Mouse (Mus musculus): ENCODE measurements around the gene Ttll9.

- TF ChIP-seq CTCF (IDR thresholded peaks at IDR 0.05; ENCODE audit: low read depth) (no peak), EP300 (IDR thresholded peaks at IDR 0.05; ENCODE audit: low read depth) (no peak)
Observed at GRCm38 (mm10) chr2:153033545-153034230, 71.4 kb downstream of the Ttll9 start.

Data from liver, postnatal 0 days (tissue).